Mouse (Mus musculus): ENCODE measurements around the gene Cox6b1. TPM values are rescaled to one million over a fixed set of nuclear protein-coding genes. Genes with fewer than 3 reads are reported as not detected.

Cox6b1 gene
- polyA plus RNA-seq, 1 experiment from 2014 or later = 1,335 TPM

GRCm38 (mm10) chr7:30589435-30590301 lies 36.3 kb downstream of the Cox6b1 start:
- peak; percentile 76 for ATAC-seq
- peak overlapping the region; percentile 95 for H3K9ac ChIP-seq (ENCODE audit: low read depth, low read length)
- peak overlapping the region; percentile 96 for H3K27ac ChIP-seq (ENCODE audit: low read length)
- peaks cover 8% of the 10 kb centered on the region for H3K36me3 ChIP-seq (ENCODE audit: control insufficient read depth, insufficient read depth, low read length)
- no peaks in the 10 kb centered on the region for H3K27me3 ChIP-seq (replicated peaks; ENCODE audit: control insufficient read depth, insufficient read depth, low read length)
- peaks cover 24% of the 10 kb centered on the region for H3K4me1 ChIP-seq (ENCODE audit: control insufficient read depth, insufficient read depth, low read length)
- no peaks in the 10 kb centered on the region for H3K9me3 ChIP-seq (ENCODE audit: control insufficient read depth, low read length)
- WGBS = 18% methylated on average over 40 of the region's 40 CpGs
- H3K4me3 ChIP-seq (ENCODE audit: low read length) = peak overlapping the region; percentile 98
- peak overlapping the region; percentile 87 for H3K4me2 ChIP-seq (ENCODE audit: low read depth, low read length)

- Histone ChIP-seq H3K4me1 (ENCODE audit: control insufficient read depth, insufficient read depth, low read length) (peaks cover 22% of the 10 kb centered on the region), H3K27ac (ENCODE audit: low read length) (peak within 1 kb of the TSS; percentile 96), H3K4me3 (ENCODE audit: low read length) (peak within 1 kb of the TSS; percentile 98), H3K36me3 (ENCODE audit: control insufficient read depth, insufficient read depth, low read length) (peaks cover 16% of the 10 kb centered on the region), H3K27me3 (replicated peaks; ENCODE audit: control insufficient read depth, insufficient read depth, low read length) (no peaks in the 10 kb centered on the region), H3K4me2 (ENCODE audit: low read depth, low read length) (peak within 1 kb of the TSS; percentile 87), H3K9ac (ENCODE audit: low read depth, low read length) (peak within 1 kb of the TSS; percentile 95), H3K9me3 (ENCODE audit: control insufficient read depth, low read length) (no peaks in the 10 kb centered on the region)
- 0% methylated on average over 51 of the region's 68 CpGs for WGBS
- peak; percentile 94 for ATAC-seq
These were observed 37.1 kb downstream of the Cox6b1 start, which contains the start of gene Kmt2b for GRCm38 (mm10) chr7:30588676-30589434. Gene Kmt2b, minus strand, starts transcription at chr7:30588726.

GRCm38 (mm10) chr7:30587842-30588667 lies 37.9 kb downstream of the Cox6b1 start:
- Histone ChIP-seq H3K4me1 (ENCODE audit: control insufficient read depth, insufficient read depth, low read length) (peaks cover 21% of the 10 kb centered on the region), H3K9me3 (ENCODE audit: control insufficient read depth, low read length) (no peaks in the 10 kb centered on the region), H3K9ac (ENCODE audit: low read depth, low read length) (peak overlapping the region; percentile 95), H3K36me3 (ENCODE audit: control insufficient read depth, insufficient read depth, low read length) (peaks cover 20% of the 10 kb centered on the region), H3K4me2 (ENCODE audit: low read depth, low read length) (peak overlapping the region; percentile 87), H3K27me3 (replicated peaks; ENCODE audit: control insufficient read depth, insufficient read depth, low read length) (no peaks in the 10 kb centered on the region), H3K27ac (ENCODE audit: low read length) (peak overlapping the region; percentile 96), H3K4me3 (ENCODE audit: low read length) (peak overlapping the region; percentile 98)
- under 1% methylated on average over 64 of the region's 67 CpGs for WGBS
- peak; percentile 16 for ATAC-seq

GRCm38 (mm10) chr7:30586455-30587020 lies 39.4 kb downstream of the Cox6b1 start:
- 91% methylated on average over 28 of the region's 28 CpGs for WGBS
- Histone ChIP-seq H3K9me3 (ENCODE audit: control insufficient read depth, low read length) (no peaks in the 10 kb centered on the region), H3K4me1 (ENCODE audit: control insufficient read depth, insufficient read depth, low read length) (peaks cover 21% of the 10 kb centered on the region), H3K27ac (ENCODE audit: low read length) (no peak overlapping the region), H3K27me3 (replicated peaks; ENCODE audit: control insufficient read depth, insufficient read depth, low read length) (no peaks in the 10 kb centered on the region), H3K4me3 (ENCODE audit: low read length) (no peak overlapping the region), H3K4me2 (ENCODE audit: low read depth, low read length) (0 out of 2 replicates have a peak overlapping the region, but pooled peaks have one; percentile 87), H3K9ac (ENCODE audit: low read depth, low read length) (peak overlapping the region; percentile 95; the same call in 1 of the 2 replicates), H3K36me3 (ENCODE audit: control insufficient read depth, insufficient read depth, low read length) (peaks cover 30% of the 10 kb centered on the region)
- no peak for ATAC-seq

- WGBS = 96% methylated on average over 7 of the region's 7 CpGs
These were observed 40.8 kb downstream of the Cox6b1 start for GRCm38 (mm10) chr7:30585170-30585569.

GRCm38 (mm10) chr7:30584339-30584738 lies 41.6 kb downstream of the Cox6b1 start:
- WGBS = 92% methylated on average over 10 of the region's 10 CpGs
- H3K36me3 ChIP-seq (ENCODE audit: control insufficient read depth, insufficient read depth, low read length) = peaks cover 39% of the 10 kb centered on the region
- H3K4me1 ChIP-seq (ENCODE audit: control insufficient read depth, insufficient read depth, low read length) = peaks cover 13% of the 10 kb centered on the region
- ATAC-seq = no peak
- no peaks in the 10 kb centered on the region for H3K27me3 ChIP-seq (replicated peaks; ENCODE audit: control insufficient read depth, insufficient read depth, low read length)
- no peak overlapping the region for H3K4me2 ChIP-seq (ENCODE audit: low read depth, low read length)
- H3K27ac ChIP-seq (ENCODE audit: low read length) = no peak overlapping the region
- no peak overlapping the region for H3K9ac ChIP-seq (ENCODE audit: low read depth, low read length)
- H3K9me3 ChIP-seq (ENCODE audit: control insufficient read depth, low read length) = no peaks in the 10 kb centered on the region
- no peak overlapping the region for H3K4me3 ChIP-seq (ENCODE audit: low read length)

More at GRCm38 (mm10) chr7:30585170-30585569, 40.8 kb downstream of the Cox6b1 start:
- Histone ChIP-seq H3K9ac (ENCODE audit: low read depth, low read length) (no peak overlapping the region), H3K9me3 (ENCODE audit: control insufficient read depth, low read length) (no peaks in the 10 kb centered on the region), H3K4me2 (ENCODE audit: low read depth, low read length) (no peak overlapping the region), H3K4me1 (ENCODE audit: control insufficient read depth, insufficient read depth, low read length) (peaks cover 19% of the 10 kb centered on the region), H3K36me3 (ENCODE audit: control insufficient read depth, insufficient read depth, low read length) (peaks cover 39% of the 10 kb centered on the region), H3K27ac (ENCODE audit: low read length) (no peak overlapping the region), H3K27me3 (replicated peaks; ENCODE audit: control insufficient read depth, insufficient read depth, low read length) (no peaks in the 10 kb centered on the region), H3K4me3 (ENCODE audit: low read length) (no peak overlapping the region)
- ATAC-seq = no peak

GRCm38 (mm10) chr7:30581547-30581946 lies 44.4 kb downstream of the Cox6b1 start:
- no peak overlapping the region for H3K4me2 ChIP-seq (ENCODE audit: low read depth, low read length)
- no peaks in the 10 kb centered on the region for H3K27me3 ChIP-seq (replicated peaks; ENCODE audit: control insufficient read depth, insufficient read depth, low read length)
- no peak overlapping the region for H3K4me3 ChIP-seq (ENCODE audit: low read length)
- 96% methylated on average over 16 of the region's 16 CpGs for WGBS
- no peaks in the 10 kb centered on the region for H3K9me3 ChIP-seq (ENCODE audit: control insufficient read depth, low read length)
- H3K27ac ChIP-seq (ENCODE audit: low read length) = no peak overlapping the region
- ATAC-seq = no peak
- H3K36me3 ChIP-seq (ENCODE audit: control insufficient read depth, insufficient read depth, low read length) = peaks cover 53% of the 10 kb centered on the region
- H3K4me1 ChIP-seq (ENCODE audit: control insufficient read depth, insufficient read depth, low read length) = peaks cover 2% of the 10 kb centered on the region; the same call in 1 of the 2 replicates
- no peak overlapping the region for H3K9ac ChIP-seq (ENCODE audit: low read depth, low read length)

- Histone ChIP-seq H3K4me2 (ENCODE audit: low read depth, low read length) (no peak overlapping the region), H3K9ac (ENCODE audit: low read depth, low read length) (no peak overlapping the region), H3K36me3 (ENCODE audit: control insufficient read depth, insufficient read depth, low read length) (peaks cover 53% of the 10 kb centered on the region), H3K27ac (ENCODE audit: low read length) (no peak overlapping the region), H3K27me3 (replicated peaks; ENCODE audit: control insufficient read depth, insufficient read depth, low read length) (no peaks in the 10 kb centered on the region), H3K9me3 (ENCODE audit: control insufficient read depth, low read length) (no peaks in the 10 kb centered on the region), H3K4me3 (ENCODE audit: low read length) (no peak overlapping the region), H3K4me1 (ENCODE audit: control insufficient read depth, insufficient read depth, low read length) (no peaks in the 10 kb centered on the region)
- WGBS = 84% methylated on average over 8 of the region's 8 CpGs
- peak; percentile 92 for ATAC-seq
These were observed 46.0 kb downstream of the Cox6b1 start for GRCm38 (mm10) chr7:30579950-30580349.

Measured in intestine, embryonic 16.5 days (tissue).